Mouse (Mus musculus): ENCODE data around the gene Cryzl1. TPM values are rescaled to one million over a fixed set of nuclear protein-coding genes. Genes with fewer than 3 reads are reported as not detected.
A peak's percentile ranks its signal among the peaks of the same experiment; 100 is the strongest.

The Cryzl1 gene
- polyA plus RNA-seq, 1 experiment from 2014 or later, result 70.7 TPM

- Histone ChIP-seq H3K27ac (no peak overlapping the region), H3K9me3 (no peaks in the 10 kb centered on the region), H3K4me3 (no peak overlapping the region), H3K9ac (no peak overlapping the region), H3K4me1 (peaks cover 27% of the 10 kb centered on the region), H3K27me3 (no peaks in the 10 kb centered on the region), H3K36me3 (no peaks in the 10 kb centered on the region), H3K4me2 (no peak overlapping the region)
- 81% methylated on average over 6 of the region's 6 CpGs for WGBS
- ATAC-seq (ENCODE audit: insufficient number of reproducible peaks, insufficient read depth, low FRiP score, low TSS enrichment, low read depth), result no peak
Observed at GRCm38 (mm10) chr16:91738505-91738904, 9.7 kb upstream of the Cryzl1 start.

DNA sequence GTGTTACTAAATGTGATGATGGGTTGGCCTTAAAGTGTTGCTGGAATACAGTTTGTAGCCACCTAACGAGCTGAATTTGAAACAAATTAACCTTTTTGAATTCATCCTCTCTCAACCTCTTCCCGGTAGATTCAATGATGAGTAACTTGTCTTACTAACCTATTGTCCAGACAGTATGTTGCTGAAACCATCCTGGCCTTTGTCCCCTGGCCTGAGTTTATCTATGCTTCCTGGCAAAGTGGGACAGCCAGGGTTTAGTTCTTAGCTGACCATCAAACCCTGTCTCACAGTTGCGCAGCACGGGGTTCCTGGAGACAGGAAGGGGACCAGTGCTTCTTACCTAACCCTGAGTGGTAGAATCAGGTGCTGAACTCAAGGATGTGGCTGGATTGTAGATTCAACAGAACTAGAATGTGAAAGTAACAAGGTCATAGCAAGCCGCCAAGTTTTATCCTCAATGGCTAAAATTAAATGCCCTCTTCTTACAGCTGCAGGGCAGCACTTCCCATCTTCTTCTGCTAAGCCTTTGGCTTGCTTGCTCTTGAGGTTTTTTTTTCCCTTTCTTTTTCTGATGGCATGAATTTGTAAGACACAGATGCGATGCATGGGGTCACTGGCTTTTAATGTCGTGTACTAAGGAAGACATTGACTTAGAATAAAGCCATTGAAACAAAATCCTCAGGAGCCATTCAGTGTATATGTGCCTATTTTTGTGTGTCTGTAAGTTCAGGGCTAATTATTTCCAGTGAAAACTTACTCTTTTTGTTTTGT is 7.5 kb upstream of the Cryzl1 start:
- H3K4me3 ChIP-seq, result no peak overlapping the region
- no peaks in the 10 kb centered on the region for H3K36me3 ChIP-seq
- H3K27ac ChIP-seq, result no peak overlapping the region
- no peaks in the 10 kb centered on the region for H3K9me3 ChIP-seq
- H3K4me2 ChIP-seq, result no peak overlapping the region
- no peak for ATAC-seq (ENCODE audit: insufficient number of reproducible peaks, insufficient read depth, low FRiP score, low TSS enrichment, low read depth)
- no peaks in the 10 kb centered on the region for H3K27me3 ChIP-seq
- H3K4me1 ChIP-seq, result peaks cover 37% of the 10 kb centered on the region
- H3K9ac ChIP-seq, result no peak overlapping the region
- WGBS, result 77% methylated on average over 7 of the region's 7 CpGs

DNA sequence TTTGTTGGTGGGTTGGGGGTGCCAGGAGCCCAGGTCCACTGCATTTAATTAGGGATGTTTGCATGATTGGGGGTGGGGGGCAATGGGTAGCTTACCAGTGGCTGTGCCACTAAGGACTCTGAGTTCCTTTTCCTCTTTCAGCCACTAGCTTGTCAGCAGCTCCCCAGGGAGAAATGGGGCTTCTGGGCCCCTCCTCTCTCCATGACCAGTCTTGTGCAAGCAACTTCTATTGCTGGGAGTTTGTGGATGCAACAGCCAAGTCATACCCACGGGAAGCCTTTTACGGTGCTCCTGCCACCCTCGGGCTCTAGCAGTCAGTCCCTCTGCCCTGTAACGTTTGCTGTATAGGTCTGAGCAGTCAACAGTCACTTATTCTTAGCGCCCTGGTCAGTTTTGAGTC is 6.0 kb upstream of the Cryzl1 start:
- Histone ChIP-seq H3K9me3 (no peaks in the 10 kb centered on the region), H3K9ac (no peak overlapping the region), H3K27ac (no peak overlapping the region), H3K36me3 (no peaks in the 10 kb centered on the region), H3K27me3 (no peaks in the 10 kb centered on the region), H3K4me2 (no peak overlapping the region), H3K4me3 (no peak overlapping the region), H3K4me1 (peaks cover 28% of the 10 kb centered on the region)
- no peak for ATAC-seq (ENCODE audit: insufficient number of reproducible peaks, insufficient read depth, low FRiP score, low TSS enrichment, low read depth)
- 73% methylated on average over 5 of the region's 5 CpGs for WGBS

- WGBS, result 72% methylated on average over 2 of the region's 2 CpGs
Observed at GRCm38 (mm10) chr16:91732816-91733215, 4.0 kb upstream of the Cryzl1 start.

GRCm38 (mm10) chr16:91730446-91730845 is 1.7 kb upstream of the Cryzl1 start:
- peak overlapping the region; percentile 93 for H3K27ac ChIP-seq
- WGBS, result under 1% methylated on average over 11 of the region's 11 CpGs

More at GRCm38 (mm10) chr16:91732816-91733215, 4.0 kb upstream of the Cryzl1 start:
- Histone ChIP-seq H3K9me3 (no peaks in the 10 kb centered on the region), H3K27ac (no peak overlapping the region), H3K9ac (no peak overlapping the region), H3K27me3 (no peaks in the 10 kb centered on the region), H3K4me3 (no peak overlapping the region), H3K4me1 (peaks cover 27% of the 10 kb centered on the region), H3K36me3 (no peaks in the 10 kb centered on the region), H3K4me2 (no peak overlapping the region)
- ATAC-seq (ENCODE audit: insufficient number of reproducible peaks, insufficient read depth, low FRiP score, low TSS enrichment, low read depth), result no peak

GRCm38 (mm10) chr16:91729821-91730441 is 1.2 kb upstream of the Cryzl1 start:
- Histone ChIP-seq H3K9ac (peak overlapping the region; percentile 92), H3K27me3 (no peaks in the 10 kb centered on the region), H3K9me3 (no peaks in the 10 kb centered on the region), H3K4me1 (peaks cover 37% of the 10 kb centered on the region), H3K36me3 (0 out of 2 replicates have a peak, but pooled peaks cover 5% of the 10 kb centered on the region), H3K27ac (peak overlapping the region; percentile 93), H3K4me3 (peak overlapping the region; percentile 90), H3K4me2 (peak overlapping the region; percentile 73)
- under 1% methylated on average over 39 of the region's 44 CpGs for WGBS
- no peak for ATAC-seq (ENCODE audit: insufficient number of reproducible peaks, insufficient read depth, low FRiP score, low TSS enrichment, low read depth)

More at GRCm38 (mm10) chr16:91730446-91730845, 1.7 kb upstream of the Cryzl1 start:
- Histone ChIP-seq H3K4me2 (peak overlapping the region; percentile 73), H3K27me3 (no peaks in the 10 kb centered on the region), H3K4me3 (peak overlapping the region; percentile 90), H3K9ac (peak overlapping the region; percentile 92), H3K36me3 (no peaks in the 10 kb centered on the region), H3K4me1 (peaks cover 38% of the 10 kb centered on the region), H3K9me3 (no peaks in the 10 kb centered on the region)
- no peak for ATAC-seq (ENCODE audit: insufficient number of reproducible peaks, insufficient read depth, low FRiP score, low TSS enrichment, low read depth)

DNA sequence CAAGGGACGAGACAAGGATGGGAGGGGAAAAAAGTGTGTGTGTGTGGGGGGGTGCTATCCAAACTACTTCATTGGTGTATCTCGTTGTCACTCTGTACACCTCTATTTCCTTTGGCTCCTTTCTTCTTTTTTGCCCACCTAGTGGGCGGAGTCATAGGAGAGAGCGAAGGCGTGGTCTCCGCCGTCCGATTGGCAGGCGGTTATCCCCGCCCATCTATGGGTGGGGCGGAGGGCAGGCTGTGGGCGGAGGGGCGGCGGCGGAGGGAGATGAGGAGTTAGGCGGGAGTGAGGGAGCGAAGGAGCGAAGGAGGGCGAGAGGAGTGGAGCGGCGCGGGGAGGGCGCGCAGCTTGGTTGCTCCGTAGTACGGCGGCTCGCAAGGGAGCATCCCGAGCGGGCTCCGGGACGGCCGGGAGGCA is 299 bp upstream of the Cryzl1 start, which contains the start of gene Itsn1:
Itsn1 (plus strand) TSS at position 216 of the 417 bp plus-strand sequence.
- peak within 1 kb of the TSS; percentile 75 for H3K4me2 ChIP-seq
- peak; percentile 93 for ATAC-seq (ENCODE audit: insufficient number of reproducible peaks, insufficient read depth, low FRiP score, low TSS enrichment, low read depth)
- peaks cover 30% of the 10 kb centered on the region for H3K4me1 ChIP-seq
- H3K9me3 ChIP-seq, result no peaks in the 10 kb centered on the region
- H3K9ac ChIP-seq, result peak within 1 kb of the TSS; percentile 92
- under 1% methylated on average over 20 of the region's 33 CpGs for WGBS
- H3K4me3 ChIP-seq, result peak within 1 kb of the TSS; percentile 90
- H3K27me3 ChIP-seq, result no peaks in the 10 kb centered on the region
- H3K27ac ChIP-seq, result peak within 1 kb of the TSS; percentile 93
- 0 out of 2 replicates have a peak, but pooled peaks cover 14% of the 10 kb centered on the region for H3K36me3 ChIP-seq

DNA sequence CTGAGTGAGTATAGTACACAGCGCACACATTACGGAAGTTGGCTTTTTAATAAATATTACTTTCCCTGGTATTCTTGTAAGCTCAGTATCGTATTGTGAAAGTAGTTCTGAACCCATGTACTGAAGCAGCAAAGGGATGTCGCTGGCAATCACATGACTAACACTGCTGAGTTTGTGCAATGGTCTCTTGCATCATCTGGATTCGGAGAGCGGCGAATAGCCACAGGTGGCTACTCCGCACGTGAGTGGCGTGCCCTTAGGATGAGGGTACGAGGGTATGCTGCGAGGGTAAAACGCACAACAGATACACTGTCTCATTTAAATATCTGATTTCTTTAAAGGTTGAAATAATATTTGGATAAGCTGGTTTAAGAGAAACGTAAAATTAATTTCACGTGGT is 1.3 kb downstream of the Cryzl1 start:
- H3K4me2 ChIP-seq, result peak overlapping the region; percentile 75
- ATAC-seq (ENCODE audit: insufficient number of reproducible peaks, insufficient read depth, low FRiP score, low TSS enrichment, low read depth), result no peak
- no peaks in the 10 kb centered on the region for H3K9me3 ChIP-seq
- H3K36me3 ChIP-seq, result 0 out of 2 replicates have a peak, but pooled peaks cover 14% of the 10 kb centered on the region
- peak overlapping the region; percentile 79 for H3K9ac ChIP-seq
- peaks cover 30% of the 10 kb centered on the region for H3K4me1 ChIP-seq
- 84% methylated on average over 15 of the region's 15 CpGs for WGBS
- peak overlapping the region; percentile 90 for H3K4me3 ChIP-seq
- no peaks in the 10 kb centered on the region for H3K27me3 ChIP-seq
- no peak overlapping the region for H3K27ac ChIP-seq

DNA sequence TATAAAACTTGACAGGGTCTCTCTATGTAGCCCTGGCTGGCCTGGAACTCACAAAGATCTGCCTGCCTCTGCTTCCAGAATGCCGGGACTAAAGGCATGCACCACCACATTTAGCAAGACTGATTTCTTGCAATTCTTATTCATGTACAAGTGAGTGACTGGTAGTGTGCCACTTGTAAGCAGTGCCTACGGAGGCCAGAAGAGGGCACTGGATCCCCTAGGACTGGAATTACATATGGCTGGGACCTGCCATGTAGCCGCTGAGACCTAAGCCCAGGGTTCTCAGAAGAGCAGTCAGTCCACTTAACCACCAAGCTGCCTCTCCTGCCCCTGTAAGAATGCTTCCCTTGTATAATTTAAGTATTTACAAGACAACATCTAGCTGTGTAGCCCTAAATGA is 4.5 kb downstream of the Cryzl1 start:
- Histone ChIP-seq H3K9ac (no peak overlapping the region), H3K9me3 (no peaks in the 10 kb centered on the region), H3K4me1 (peaks cover 13% of the 10 kb centered on the region), H3K4me3 (no peak overlapping the region), H3K27ac (no peak overlapping the region), H3K36me3 (peaks cover 39% of the 10 kb centered on the region), H3K27me3 (no peaks in the 10 kb centered on the region), H3K4me2 (no peak overlapping the region)
- 47% methylated on average over 3 of the region's 3 CpGs for WGBS
- ATAC-seq (ENCODE audit: insufficient number of reproducible peaks, insufficient read depth, low FRiP score, low TSS enrichment, low read depth), result no peak

GRCm38 (mm10) chr16:91717399-91717798 is 11.4 kb downstream of the Cryzl1 start:
- WGBS, result 86% methylated on average over 4 of the region's 4 CpGs

DNA sequence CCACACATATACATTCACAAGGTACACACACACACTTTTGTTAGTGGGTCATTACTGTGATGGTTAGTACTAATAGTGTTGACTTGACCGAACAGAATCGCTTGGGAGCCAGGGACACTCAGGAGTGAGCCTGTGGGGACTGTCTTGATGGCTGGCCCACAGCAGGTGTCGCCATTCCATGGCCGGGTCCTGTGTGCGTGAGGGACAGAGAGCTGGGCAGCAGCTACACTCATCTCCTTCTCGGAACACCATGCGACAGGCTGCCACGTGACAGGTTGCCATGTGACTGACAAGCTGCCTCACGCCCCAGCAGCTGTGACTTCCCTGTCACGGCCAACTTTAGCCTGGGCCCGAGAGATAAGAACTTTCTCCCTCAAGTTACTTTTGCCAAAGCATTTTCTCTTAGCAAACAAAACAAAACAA is 11.8 kb downstream of the Cryzl1 start:
- H3K4me3 ChIP-seq, result no peak overlapping the region
- no peak for ATAC-seq (ENCODE audit: insufficient number of reproducible peaks, insufficient read depth, low FRiP score, low TSS enrichment, low read depth)
- no peaks in the 10 kb centered on the region for H3K4me1 ChIP-seq
- H3K9me3 ChIP-seq, result no peaks in the 10 kb centered on the region
- H3K4me2 ChIP-seq, result no peak overlapping the region
- H3K27ac ChIP-seq, result no peak overlapping the region
- no peaks in the 10 kb centered on the region for H3K27me3 ChIP-seq
- no peak overlapping the region for H3K9ac ChIP-seq
- 85% methylated on average over 11 of the region's 11 CpGs for WGBS
- peaks cover 73% of the 10 kb centered on the region for H3K36me3 ChIP-seq

More at GRCm38 (mm10) chr16:91717399-91717798, 11.4 kb downstream of the Cryzl1 start:
- H3K9me3 ChIP-seq, result no peaks in the 10 kb centered on the region
- H3K9ac ChIP-seq, result no peak overlapping the region
- H3K4me1 ChIP-seq, result no peaks in the 10 kb centered on the region
- H3K36me3 ChIP-seq, result peaks cover 68% of the 10 kb centered on the region
- H3K4me3 ChIP-seq, result no peak overlapping the region
- ATAC-seq (ENCODE audit: insufficient number of reproducible peaks, insufficient read depth, low FRiP score, low TSS enrichment, low read depth), result no peak
- H3K4me2 ChIP-seq, result no peak overlapping the region
- no peak overlapping the region for H3K27ac ChIP-seq
- no peaks in the 10 kb centered on the region for H3K27me3 ChIP-seq

- no peak overlapping the region for H3K27ac ChIP-seq
- peaks cover 77% of the 10 kb centered on the region for H3K36me3 ChIP-seq
- H3K27me3 ChIP-seq, result no peaks in the 10 kb centered on the region
- no peaks in the 10 kb centered on the region for H3K9me3 ChIP-seq
- no peak overlapping the region for H3K4me3 ChIP-seq
- no peak for ATAC-seq (ENCODE audit: insufficient number of reproducible peaks, insufficient read depth, low FRiP score, low TSS enrichment, low read depth)
- H3K4me1 ChIP-seq, result no peaks in the 10 kb centered on the region
- H3K9ac ChIP-seq, result no peak overlapping the region
- H3K4me2 ChIP-seq, result no peak overlapping the region
- WGBS, result 92% methylated on average over 7 of the region's 7 CpGs
Observed at GRCm38 (mm10) chr16:91710241-91710640, 18.5 kb downstream of the Cryzl1 start.
